Mouse (Mus musculus): ENCODE data around the gene Kcnh6. TPM values are rescaled to one million over a fixed set of nuclear protein-coding genes. Genes with fewer than 3 reads are reported as not detected.
"Not testable (repeated sequence)": the region's sequence is repeated elsewhere in the genome, so short reads cannot be mapped to it uniquely, and the experiment has no call there.

The Kcnh6 gene
- polyA plus RNA-seq, 1 experiment = 0.04 TPM

GRCm38 (mm10) chr11:106061311-106061710, 53.4 kb downstream of the Kcnh6 start:
- no peak for DNase-seq (ENCODE audit: low spot score)

GRCm38 (mm10) chr11:106063756-106064155, 55.8 kb downstream of the Kcnh6 start:
- DNase-seq (ENCODE audit: low spot score) = no peak

DNA sequence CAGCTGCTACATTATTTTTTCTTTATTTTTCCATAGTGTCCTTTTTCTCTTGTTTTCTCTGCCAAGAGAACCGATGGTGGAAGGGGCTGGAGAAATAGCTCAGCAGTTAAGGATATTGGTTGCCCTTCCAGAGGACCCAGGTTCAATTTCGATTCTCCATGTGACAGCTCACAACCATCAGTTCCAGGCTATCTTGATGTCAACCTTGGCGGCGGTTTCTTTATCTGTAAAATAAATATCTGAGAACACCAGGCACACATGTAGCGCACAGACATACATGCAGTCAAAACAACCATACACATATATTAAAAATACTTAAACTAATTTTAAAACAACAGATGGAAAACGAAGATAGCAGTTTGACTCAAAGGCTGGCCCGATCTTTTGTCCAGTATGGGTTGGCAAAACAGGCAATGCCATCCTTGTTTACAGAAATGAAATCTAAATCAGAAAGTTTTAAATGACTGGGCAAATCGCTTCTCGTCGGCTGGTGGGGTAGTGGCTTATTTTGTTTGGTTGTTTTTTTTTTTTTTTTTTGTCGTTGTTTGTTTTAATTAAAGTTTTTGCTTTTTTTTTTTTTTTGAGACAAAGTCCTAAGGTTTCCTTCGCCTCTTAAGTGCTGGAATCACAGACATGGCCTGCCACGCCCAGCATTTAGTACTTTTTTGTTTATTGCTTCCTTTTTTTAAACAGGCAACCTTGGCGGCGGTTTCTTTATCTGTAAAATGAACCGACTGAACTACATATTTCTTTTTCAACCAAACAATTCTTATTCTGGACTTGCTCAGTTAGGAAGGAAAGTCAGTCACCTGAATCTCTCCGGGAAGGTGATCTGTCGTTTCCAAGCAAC, 57.4 kb downstream of the Kcnh6 start:
- DNase-seq (ENCODE audit: low spot score) = no peak

DNA sequence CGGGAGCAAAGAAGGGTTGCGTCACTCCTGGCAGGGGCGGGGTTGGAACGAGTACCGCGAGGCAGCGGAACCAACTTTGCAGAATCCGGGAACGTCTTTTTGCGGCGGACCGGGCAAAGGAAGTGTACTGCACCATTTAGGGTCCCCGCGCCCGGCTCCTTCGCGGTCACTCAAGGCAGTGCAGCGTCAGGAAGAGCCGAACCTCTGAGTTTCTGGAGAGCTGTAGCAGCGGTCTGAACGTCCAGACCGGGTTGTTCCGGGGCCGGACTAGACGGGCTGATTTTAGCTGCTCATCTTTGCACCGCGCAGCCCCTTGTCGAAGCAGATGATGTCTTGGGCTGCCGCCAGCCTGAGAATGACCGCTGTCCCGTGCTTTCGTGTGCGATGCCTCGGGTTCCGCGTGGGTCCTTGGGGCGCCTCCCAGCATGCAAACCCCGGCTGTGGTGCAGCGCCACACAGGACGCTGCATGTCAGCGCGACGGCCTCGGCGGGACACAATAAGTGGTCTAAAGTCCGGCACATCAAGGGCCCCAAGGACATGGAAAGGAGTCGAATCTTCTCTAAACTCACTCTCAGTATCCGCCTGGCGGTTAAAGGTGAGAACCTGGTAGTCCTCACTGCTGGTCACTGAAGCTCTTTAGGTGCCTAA, 58.1 kb downstream of the Kcnh6 start, which contains the start of gene Taco1:
Taco1 (plus strand) TSS at position 139 of the 649 bp plus-strand sequence.
- peak; percentile 88 for DNase-seq (ENCODE audit: low spot score)

DNA sequence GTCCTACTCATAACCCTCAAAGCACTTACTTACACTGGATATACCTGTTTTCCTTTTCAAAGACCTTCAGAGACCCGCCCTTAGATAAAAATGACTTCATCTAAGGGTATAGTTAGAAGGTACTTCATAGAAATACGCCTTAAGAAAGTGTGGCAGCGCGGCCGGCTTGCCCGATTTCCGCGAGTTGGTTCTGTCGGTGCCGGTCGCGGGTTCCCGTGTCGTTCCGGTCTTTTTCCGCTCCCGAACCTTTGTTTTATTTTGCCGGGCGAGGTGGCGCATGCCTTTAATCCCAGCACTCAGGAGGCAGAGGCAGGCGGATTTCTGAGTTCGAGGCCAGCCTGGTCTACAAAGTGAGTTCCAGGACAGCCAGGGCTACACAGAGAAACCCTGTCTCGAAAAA, 58.7 kb downstream of the Kcnh6 start:
- DNase-seq (ENCODE audit: low spot score) = not testable (repeated sequence)

GRCm38 (mm10) chr11:106073774-106074173, 65.8 kb downstream of the Kcnh6 start:
- no peak for DNase-seq (ENCODE audit: low spot score)

DNA sequence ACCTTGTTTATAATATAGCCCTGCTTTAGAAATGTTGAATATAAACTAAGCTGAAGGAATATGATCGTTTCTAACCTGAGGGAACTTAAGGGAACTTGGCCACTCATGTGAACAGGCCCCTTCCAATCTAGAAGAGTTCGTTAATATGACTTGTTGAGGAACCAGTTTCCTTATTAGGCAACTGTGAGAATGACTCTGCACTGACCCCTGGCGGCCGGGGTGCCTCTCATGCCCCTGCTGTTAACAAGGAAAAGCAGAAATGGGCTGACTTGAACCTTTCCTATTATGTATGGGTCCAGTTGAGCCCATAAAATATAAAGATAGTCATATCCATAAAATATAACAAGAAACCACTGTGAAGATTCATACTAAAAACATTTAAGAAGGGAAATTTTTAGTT, 68.4 kb downstream of the Kcnh6 start:
- peak; percentile 39 for DNase-seq (ENCODE audit: low spot score)

Other genes with a start within 250 kb of the Kcnh6 start
- gene Cyb561, start 54.8 kb upstream of the Kcnh6 start, polyA plus RNA-seq (2012; rRNA removed) = 25.2 and 26.9 TPM in 2 replicates
- 13.6 and 16.5 TPM in 2 replicates for gene Ace, start 40.2 kb upstream of the Kcnh6 start, polyA plus RNA-seq (2012; rRNA removed)
- not detected in 2 replicates for gene Ace3, start 13.4 kb upstream of the Kcnh6 start, polyA plus RNA-seq (2012; rRNA removed)
- gene Dcaf7, start 28.7 kb downstream of the Kcnh6 start, polyA plus RNA-seq (2012; rRNA removed) = 38.9 and 40.4 TPM in 2 replicates
- 11.3 and 13.1 TPM in 2 replicates for gene Taco1, start 57.9 kb downstream of the Kcnh6 start, polyA plus RNA-seq (2012; rRNA removed)
- gene Map3k3, start 76.5 kb downstream of the Kcnh6 start, polyA plus RNA-seq (2012; rRNA removed) = 38.1 and 39.1 TPM in 2 replicates
- gene Gm10840, start 152.7 kb downstream of the Kcnh6 start, polyA plus RNA-seq (2012; rRNA removed) = not detected in 2 replicates
- 14.8 and 16.5 TPM in 2 replicates for gene Limd2, start 152.7 kb downstream of the Kcnh6 start, polyA plus RNA-seq (2012; rRNA removed)
- gene Strada, start 194.0 kb downstream of the Kcnh6 start, polyA plus RNA-seq (2012; rRNA removed) = 27.1 and 29.6 TPM in 2 replicates
- gene Ccdc47, start 208.2 kb downstream of the Kcnh6 start, polyA plus RNA-seq (2012; rRNA removed) = 61.2 and 68.6 TPM in 2 replicates
- gene Ddx42, start 208.8 kb downstream of the Kcnh6 start, polyA plus RNA-seq (2012; rRNA removed) = 29.2 and 34.3 TPM in 2 replicates
- 26.7 and 27.0 TPM in 2 replicates for gene Ftsj3, start 248.0 kb downstream of the Kcnh6 start, polyA plus RNA-seq (2012; rRNA removed)
- gene Psmc5, start 248.0 kb downstream of the Kcnh6 start, polyA plus RNA-seq (2012; rRNA removed) = 152 and 156 TPM in 2 replicates